Mouse (Mus musculus) bone marrow, adult 2 months (tissue): ENCODE data around the gene Actr3.

Experiments used
- CTCF ChIP-seq: fragments of 200-500 bp; IDR thresholded peaks from 2 replicates; pipeline ENCODE4 v1.5.1; 2011; ENCODE audit warnings: low read length, control low read depth; ENCODE audit not compliant: control insufficient read depth, insufficient read depth
- POLR2A ChIP-seq: fragments of 200-500 bp; IDR thresholded peaks from 2 replicates; pipeline ENCODE4 v1.6.1; 2011; ENCODE audit warnings: low read depth, mild to moderate bottlenecking, control low read depth, low read length, borderline replicate concordance; ENCODE audit not compliant: control insufficient read depth

GRCm38 (mm10) chr1:125418732-125419131 lies 16.8 kb downstream of the Actr3 start:
- TF ChIP-seq CTCF (no peak), POLR2A (no peak)
